Mouse (Mus musculus) cerebellum, adult 2 months (tissue): ENCODE data around the gene Scrn1.

Experiments used
- CTCF ChIP-seq: fragments of 200-500 bp; IDR thresholded peaks from 2 replicates; pipeline ENCODE4 v1.5.1; 2011; ENCODE audit warnings: low read depth, mild to moderate bottlenecking, control low read depth, low read length, moderate library complexity, borderline replicate concordance; ENCODE audit not compliant: insufficient read depth
- POLR2A ChIP-seq: fragments of 200-500 bp; IDR thresholded peaks from 2 replicates; pipeline ENCODE4 v1.6.1; 2011; ENCODE audit warnings: low read length, control low read depth, borderline replicate concordance; ENCODE audit not compliant: insufficient read depth

DNA sequence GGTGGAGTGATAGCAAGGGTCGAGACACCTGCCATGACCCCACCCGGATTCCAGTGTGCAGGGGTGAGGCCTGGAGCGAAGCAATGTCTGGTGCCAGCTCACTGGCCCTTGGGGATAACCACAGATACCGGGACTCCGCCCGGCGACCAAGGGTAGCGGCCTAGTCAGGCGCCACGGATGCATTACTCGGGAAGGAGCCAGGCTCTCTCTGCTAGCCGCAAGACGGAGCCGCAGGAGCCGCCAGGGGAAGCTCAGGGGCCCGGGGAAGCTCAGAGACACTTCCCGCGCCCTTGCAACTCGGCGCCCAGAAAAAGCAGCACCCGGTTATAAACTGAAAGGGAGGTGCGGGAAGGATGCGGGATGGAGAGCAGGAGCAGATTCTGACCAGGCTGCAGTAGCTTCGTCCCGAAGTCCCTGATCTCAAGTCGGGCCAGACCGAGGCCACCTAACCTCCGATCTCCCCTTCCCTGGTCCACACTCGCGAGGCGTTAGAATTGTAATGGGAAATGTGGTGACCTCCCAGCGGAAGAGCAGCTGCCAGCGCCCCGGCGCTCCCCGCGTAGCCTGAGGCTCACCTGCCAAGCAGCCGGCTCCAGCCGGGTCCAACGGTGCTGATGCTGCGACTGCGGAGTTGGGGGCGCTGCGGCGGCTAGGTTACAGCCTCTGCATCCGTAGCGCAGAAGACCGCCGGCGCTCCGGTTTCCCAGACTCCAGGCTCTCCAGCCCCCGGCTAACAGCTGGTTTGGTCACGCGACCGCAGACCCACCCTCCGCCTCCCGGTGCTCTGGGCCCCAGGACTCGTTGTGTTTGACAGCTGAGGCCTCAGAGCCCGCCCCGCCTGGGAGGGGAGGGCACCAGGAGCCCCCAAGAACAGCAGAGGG lies at the start of gene Scrn1:
- TF ChIP-seq CTCF = no peak
- TF ChIP-seq POLR2A = no peak
